Mouse (Mus musculus): Measurements from ENCODE around the gene Pde1c. TPM values are rescaled to one million over a fixed set of nuclear protein-coding genes. Genes with fewer than 3 reads are reported as not detected.
"Not testable (repeated sequence)": the region's sequence is repeated elsewhere in the genome, so short reads cannot be mapped to it uniquely, and the experiment has no call there.

The Pde1c gene
- total RNA-seq (2014; rRNA removed) = 51.0 and 56.0 TPM in 2 replicates
- polyA plus RNA-seq (2015; fragmentation: Nextera tagmentation; extraction: Ambion mirVana) = 27.5 and 31.4 TPM in 2 replicates

DNA sequence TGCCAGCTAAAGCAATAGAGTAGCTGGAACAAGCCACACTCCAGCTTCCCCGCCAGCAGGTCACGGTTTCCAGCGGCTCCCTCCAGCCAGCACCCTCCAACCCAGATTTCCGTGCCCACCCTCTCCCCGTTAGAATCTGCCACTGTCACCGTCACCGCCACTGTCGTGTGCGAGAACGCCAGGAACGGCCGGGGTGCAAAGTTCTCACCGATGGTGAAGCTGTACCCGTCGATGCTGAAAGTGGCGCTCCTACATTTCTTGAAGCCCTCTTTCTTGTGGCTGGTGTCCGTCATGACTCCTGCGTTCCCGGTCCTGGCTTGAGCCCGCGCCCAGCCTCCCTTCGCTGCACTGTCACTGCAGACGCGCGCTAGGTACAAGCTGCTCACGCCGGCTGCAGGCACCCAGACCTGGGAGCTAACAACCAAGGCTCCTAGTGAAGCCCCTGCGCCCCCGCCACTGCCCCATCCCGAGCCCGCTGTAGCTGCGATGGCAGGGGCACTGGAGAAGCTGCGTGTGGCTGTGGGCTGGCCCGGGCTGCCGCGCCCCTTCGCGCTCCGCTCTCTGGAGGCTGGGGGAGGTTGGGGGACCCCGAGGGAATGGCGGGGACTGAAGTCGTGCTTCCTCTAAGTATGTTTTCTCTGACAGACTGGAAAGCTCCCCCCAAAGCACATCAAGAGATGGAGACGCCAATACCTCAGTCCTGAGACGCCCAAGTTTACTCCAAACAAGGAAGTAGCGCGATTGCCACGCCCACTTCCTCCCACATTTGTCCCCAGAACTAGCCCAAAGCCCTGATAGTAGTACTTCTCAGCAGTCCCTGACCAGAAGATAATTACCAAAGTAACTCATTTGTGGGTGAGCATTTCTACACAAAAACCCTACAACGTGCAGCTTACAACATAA lies at the start of gene Pde1c:
Gene Pde1c (minus strand): TSS at position 634 of the 903 bp plus-strand sequence.
- ATAC-seq = peak; percentile 85
- WGBS = under 1% methylated on average over 48 of the region's 48 CpGs
- peak; percentile 66 for DNase-seq (ENCODE audit: low spot score)
- H3K9ac ChIP-seq (replicated peaks; ENCODE audit: low read length) = peak within 1 kb of the TSS; percentile 63
- H3K4me2 ChIP-seq (ENCODE audit: low read depth, low read length) = peak within 1 kb of the TSS; percentile 97
- no peaks in the 10 kb centered on the region for H3K27me3 ChIP-seq (ENCODE audit: insufficient read depth, low read length)
- peak within 1 kb of the TSS; percentile 71 for H3K4me3 ChIP-seq (ENCODE audit: low read length)
- H3K9me3 ChIP-seq (ENCODE audit: low read length) = no peaks in the 10 kb centered on the region
- 0 out of 2 replicates have a peak, but pooled peaks cover 5% of the 10 kb centered on the region for H3K4me1 ChIP-seq (ENCODE audit: insufficient read depth, low read length)
- peak within 1 kb of the TSS; percentile 54 for H3K27ac ChIP-seq
- H3K36me3 ChIP-seq (ENCODE audit: insufficient read depth, low read length) = no peaks in the 10 kb centered on the region
- 0 out of 2 replicates have a peak, but pooled peaks have one; percentile 4 for TF ChIP-seq CTCF (IDR thresholded peaks at IDR 0.05; ENCODE audit: low read depth)

DNA sequence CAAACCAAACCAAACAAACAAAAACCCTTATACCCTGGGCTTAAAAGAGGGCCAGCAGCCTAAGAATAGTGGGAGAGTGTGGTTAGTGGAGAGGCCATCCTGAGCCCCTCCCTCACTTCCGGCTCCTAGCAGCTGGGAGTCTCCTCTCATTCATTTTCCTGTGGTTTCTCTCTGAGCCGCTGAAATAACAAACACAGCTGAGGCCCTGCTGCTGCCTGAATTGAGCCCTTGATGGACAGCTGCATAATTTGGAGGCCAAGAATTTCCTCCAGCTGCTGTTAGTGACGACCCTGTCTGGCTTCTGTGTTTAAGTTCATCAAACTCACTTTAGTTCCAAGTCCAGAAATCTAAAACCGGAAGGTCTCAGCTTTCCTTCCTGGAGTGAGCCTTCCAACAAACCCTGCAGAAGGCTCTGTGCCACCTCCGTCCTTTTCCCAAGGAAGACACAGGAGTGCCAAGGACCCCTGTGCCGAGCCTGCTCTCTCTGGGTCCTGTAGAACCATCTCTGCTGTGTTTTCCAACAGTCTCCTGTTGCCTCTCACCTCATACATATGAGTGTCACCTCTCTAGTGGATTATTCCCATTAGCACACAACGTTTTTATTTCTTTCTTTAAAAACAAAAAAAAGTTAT lies 48.2 kb upstream of the Pde1c start:
- no peak overlapping the region for H3K4me3 ChIP-seq (ENCODE audit: low read length)
- no peaks in the 10 kb centered on the region for H3K27me3 ChIP-seq (ENCODE audit: insufficient read depth, low read length)
- WGBS = 17% methylated on average over 7 of the region's 7 CpGs
- DNase-seq (ENCODE audit: low spot score) = peak; percentile 55
- no peak overlapping the region for H3K4me2 ChIP-seq (ENCODE audit: low read depth, low read length)
- peak overlapping the region; percentile 48; the same call in 1 of the 2 replicates for H3K27ac ChIP-seq
- 0 out of 2 replicates have a peak, but pooled peaks cover 7% of the 10 kb centered on the region for H3K4me1 ChIP-seq (ENCODE audit: insufficient read depth, low read length)
- no peaks in the 10 kb centered on the region for H3K36me3 ChIP-seq (ENCODE audit: insufficient read depth, low read length)
- TF ChIP-seq CTCF (IDR thresholded peaks at IDR 0.05; ENCODE audit: low read depth) = no peak
- H3K9me3 ChIP-seq (ENCODE audit: low read length) = no peaks in the 10 kb centered on the region
- ATAC-seq = peak; percentile 82
- no peak overlapping the region for H3K9ac ChIP-seq (replicated peaks; ENCODE audit: low read length)

DNA sequence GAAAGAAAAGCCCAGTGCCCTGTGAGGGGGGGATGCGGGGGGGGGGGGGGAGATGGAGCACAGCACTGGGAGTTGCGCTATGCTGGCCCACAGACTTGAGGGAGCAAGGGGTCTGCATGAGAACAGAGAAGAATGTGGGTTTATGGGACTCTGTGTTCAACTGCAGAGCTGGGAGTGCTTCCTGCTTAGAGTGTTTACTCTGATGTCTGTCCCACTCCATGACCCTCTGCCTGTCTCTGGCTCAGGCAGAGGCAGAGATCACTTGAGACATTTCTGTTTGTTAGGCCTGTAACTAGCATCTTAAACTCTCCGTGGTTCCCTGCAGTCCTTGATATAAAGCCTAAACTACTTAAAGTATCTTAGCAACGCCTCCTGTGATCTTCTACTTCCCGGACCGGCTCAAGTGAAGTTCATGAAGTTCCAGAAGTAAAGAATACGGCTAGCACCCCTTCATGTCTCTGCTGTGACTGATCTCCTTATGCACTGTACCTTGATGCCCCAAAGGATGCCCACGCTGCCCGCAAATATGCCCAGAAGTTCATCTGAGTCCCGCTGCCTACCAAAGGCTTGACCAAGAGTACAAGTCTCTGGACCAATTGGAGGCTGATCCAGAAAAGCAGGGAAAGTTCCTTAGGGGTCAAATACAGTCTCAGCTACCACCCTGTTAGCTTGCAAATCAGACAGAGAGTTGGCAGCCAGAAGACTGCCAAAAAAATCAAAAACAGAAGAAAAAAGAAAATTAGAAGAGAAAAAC lies 47.5 kb upstream of the Pde1c start:
- H3K27ac ChIP-seq = peak overlapping the region; percentile 20; the same call in 1 of the 2 replicates
- 54% methylated on average over 9 of the region's 10 CpGs for WGBS
- H3K4me1 ChIP-seq (ENCODE audit: insufficient read depth, low read length) = 0 out of 2 replicates have a peak, but pooled peaks cover 7% of the 10 kb centered on the region
- H3K9ac ChIP-seq (replicated peaks; ENCODE audit: low read length) = no peak overlapping the region
- no peak overlapping the region for H3K4me2 ChIP-seq (ENCODE audit: low read depth, low read length)
- H3K9me3 ChIP-seq (ENCODE audit: low read length) = no peaks in the 10 kb centered on the region
- no peaks in the 10 kb centered on the region for H3K36me3 ChIP-seq (ENCODE audit: insufficient read depth, low read length)
- H3K27me3 ChIP-seq (ENCODE audit: insufficient read depth, low read length) = no peaks in the 10 kb centered on the region
- ATAC-seq = 0 out of 2 replicates have a peak, but pooled peaks have one; percentile 27
- H3K4me3 ChIP-seq (ENCODE audit: low read length) = no peak overlapping the region
- DNase-seq (ENCODE audit: low spot score) = no peak
- no peak for TF ChIP-seq CTCF (IDR thresholded peaks at IDR 0.05; ENCODE audit: low read depth)

DNA sequence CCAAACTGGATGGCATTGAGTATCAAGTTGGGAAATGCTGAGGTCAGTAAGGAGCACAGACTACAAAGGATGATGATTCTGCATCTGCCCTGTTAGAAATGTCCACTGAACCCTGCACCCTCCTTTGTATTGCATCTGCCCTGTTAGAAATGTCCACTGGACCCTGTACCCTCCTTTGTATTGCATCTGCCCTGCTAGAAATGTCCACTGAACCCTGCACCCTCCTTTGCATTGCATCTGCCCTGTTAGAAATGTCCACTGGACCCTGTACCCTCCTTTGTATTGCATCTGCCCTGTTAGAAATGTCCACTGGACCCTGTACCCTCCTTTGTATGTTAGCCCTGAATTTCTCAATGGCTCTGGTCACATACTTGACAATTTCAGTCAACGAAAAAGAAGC lies 40.6 kb upstream of the Pde1c start:
- not testable (repeated sequence) for H3K27ac ChIP-seq; H3K9ac ChIP-seq (replicated peaks; ENCODE audit: low read length); ATAC-seq; H3K36me3 ChIP-seq (ENCODE audit: insufficient read depth, low read length); H3K4me1 ChIP-seq (ENCODE audit: insufficient read depth, low read length); H3K9me3 ChIP-seq (ENCODE audit: low read length); H3K27me3 ChIP-seq (ENCODE audit: insufficient read depth, low read length); DNase-seq (ENCODE audit: low spot score); H3K4me3 ChIP-seq (ENCODE audit: low read length); H3K4me2 ChIP-seq (ENCODE audit: low read depth, low read length)
- WGBS = 62% methylated on average over 1 of the region's 1 CpGs

DNA sequence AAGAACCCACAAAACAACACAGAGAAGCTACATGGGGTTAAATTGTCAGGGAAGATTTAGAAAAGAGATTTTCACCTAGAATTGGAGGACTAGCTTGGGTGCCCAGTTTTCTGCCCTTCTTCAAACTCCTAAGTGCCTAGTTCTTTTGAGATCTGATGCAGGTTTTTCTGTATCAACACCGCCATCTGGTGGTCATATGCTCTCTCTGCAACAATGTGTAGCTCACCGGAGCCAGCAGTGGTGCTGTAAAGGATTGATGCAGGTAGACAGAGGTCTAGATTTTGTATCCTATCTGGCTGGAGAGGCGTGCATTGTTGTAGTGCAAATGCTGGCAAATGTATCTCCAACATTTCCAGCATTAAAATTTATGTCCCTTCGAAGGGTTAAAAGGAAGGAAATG lies 39.4 kb upstream of the Pde1c start:
- Histone ChIP-seq H3K36me3 (ENCODE audit: insufficient read depth, low read length) (no peaks in the 10 kb centered on the region), H3K27ac (no peak overlapping the region), H3K4me1 (ENCODE audit: insufficient read depth, low read length) (no peaks in the 10 kb centered on the region), H3K4me2 (ENCODE audit: low read depth, low read length) (no peak overlapping the region), H3K9ac (replicated peaks; ENCODE audit: low read length) (no peak overlapping the region), H3K9me3 (ENCODE audit: low read length) (no peaks in the 10 kb centered on the region), H3K4me3 (ENCODE audit: low read length) (no peak overlapping the region), H3K27me3 (ENCODE audit: insufficient read depth, low read length) (no peaks in the 10 kb centered on the region)
- DNase-seq (ENCODE audit: low spot score) (peak; percentile 86), ATAC-seq (peak; percentile 76; the same call in 1 of the 2 replicates)
- TF ChIP-seq CTCF (IDR thresholded peaks at IDR 0.05; ENCODE audit: low read depth) = peak; percentile 92
- WGBS = 5% methylated on average over 4 of the region's 4 CpGs

DNA sequence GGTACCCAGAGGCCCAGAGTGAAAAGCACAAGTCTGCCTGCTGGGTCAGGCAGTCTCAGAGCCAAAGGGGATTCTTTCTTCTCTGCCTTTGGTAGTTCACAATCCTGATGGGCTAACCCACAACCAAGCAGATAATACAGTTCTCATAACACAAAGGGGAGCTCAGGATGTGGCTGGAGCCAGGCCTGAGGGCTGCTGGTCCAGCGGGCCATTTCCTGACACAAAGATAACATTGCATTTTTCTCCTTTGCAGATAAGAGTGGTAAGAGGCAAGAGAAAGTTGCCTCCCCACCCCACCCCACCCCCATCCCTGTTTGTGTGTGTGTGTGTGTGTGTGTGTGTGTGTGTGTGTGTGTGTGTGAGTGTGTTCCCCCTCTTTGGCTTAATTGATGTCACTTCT lies 10.7 kb upstream of the Pde1c start:
- Histone ChIP-seq H3K9me3 (ENCODE audit: low read length) (no peaks in the 10 kb centered on the region), H3K4me3 (ENCODE audit: low read length) (no peak overlapping the region), H3K4me1 (ENCODE audit: insufficient read depth, low read length) (no peaks in the 10 kb centered on the region), H3K27me3 (ENCODE audit: insufficient read depth, low read length) (no peaks in the 10 kb centered on the region), H3K9ac (replicated peaks; ENCODE audit: low read length) (no peak overlapping the region), H3K36me3 (ENCODE audit: insufficient read depth, low read length) (no peaks in the 10 kb centered on the region), H3K4me2 (ENCODE audit: low read depth, low read length) (no peak overlapping the region), H3K27ac (no peak overlapping the region)
- 64% methylated on average over 1 of the region's 1 CpGs for WGBS
- TF ChIP-seq CTCF (IDR thresholded peaks at IDR 0.05; ENCODE audit: low read depth) = no peak
- ATAC-seq (no peak), DNase-seq (ENCODE audit: low spot score) (no peak)
